In genomic region chr8:126583971-126584843, GRCm38 (mm10) we compare ENCODE assay signal across 8 mouse cellular contexts. TPM values are rescaled to one million over a fixed set of nuclear protein-coding genes. Genes with fewer than 3 reads are reported as not detected.
DNase-seq lines count a peak whose midpoint lies in the region; ATAC-seq lines count a peak whose summit lies in the region.

No protein-coding gene starts in this region.

- peak; percentile 91 for DNase-seq in adrenal gland, adult 2 months
- DNase-seq in embryo, embryonic 11.5 days (ENCODE audit: low read depth, low spot score): peak; percentile 76
- peak; percentile 83 for DNase-seq in gastrocnemius, postnatal 25 days
- peak; percentile 86 for DNase-seq in induced T-regulatory cell, adult 2 months (ENCODE audit: low read depth)
- peak; percentile 74 to 77 for DNase-seq in left cerebral cortex, postnatal 25 days (ENCODE audit: low spot score in 2 of 2)
- peak; percentile 62 to 63 for DNase-seq in right cerebral cortex, postnatal 36 days (ENCODE audit: low spot score in 2 of 2)
- DNase-seq in urinary bladder, postnatal 36 days (ENCODE audit: low spot score in 2 of 2): peak; percentile 54 to 78

- intact Hi-C loops in left cerebral cortex, postnatal 25 days (cut with DNase I): loop anchor here (2.0 kb wide), 2 partner anchors 59 to 83 kb away; no protein-coding TSS in a partner anchor

- peak; percentile 40 for ATAC-seq in megakaryocyte progenitor cell, adult 5-6 weeks (replicated peaks; ENCODE audit: poor library complexity)

RNA-seq across cellular contexts. Expression of gene Irf2bp2, which starts 9.6 kb away (rescaled TPM):
- 10 to 100 TPM; 89.4 to 92.0 TPM for total RNA-seq in adrenal gland, adult 2 months (2021)
- 111 and 120 TPM in 2 replicates for polyA plus RNA-seq in adrenal gland, adult 2 months (2012; rRNA removed)
- 10 to 100 TPM; 19.0 to 35.9 TPM for total RNA-seq in gastrocnemius, postnatal 25 days (2021)
- total RNA-seq in left cerebral cortex, postnatal 25 days (2021): 10 to 100 TPM; 55.5 to 62.7 TPM
- 109 and 114 TPM in 2 replicates for total RNA-seq in megakaryocyte progenitor cell, adult 5-6 weeks (2015)
- 95.7 and 110 TPM in 2 replicates for total RNA-seq in megakaryocyte progenitor cell, adult 5-6 weeks (2017)

Comparison
In these comparisons a context has a peak if more than half of its experiments do, and no peak if none do; other contexts are left out.
1. Peak in every context shown above with its lines: DNase-seq and ATAC-seq.